In genomic region chr10:39733101-39733399, GRCm38 (mm10) we compare ENCODE assay signal across 8 mouse cellular contexts. TPM values are rescaled to one million over a fixed set of nuclear protein-coding genes. Genes with fewer than 3 reads are reported as not detected.
DNase-seq lines count a peak whose midpoint lies in the region; ATAC-seq and TF ChIP-seq lines count a peak whose summit lies in the region.

No protein-coding gene starts in this region.

- H3K9me3 ChIP-seq in lung, embryonic 16.5 days (ENCODE audit: control insufficient read depth, low read length) = no peaks in the 10 kb centered on the region
- H3K9me3 ChIP-seq in limb, embryonic 14.5 days (ENCODE audit: control insufficient read depth, low read length) = 0 out of 2 replicates have a peak, but pooled peaks cover 3% of the 10 kb centered on the region
- no peaks in the 10 kb centered on the region for H3K9me3 ChIP-seq in stomach, embryonic 15.5 days

- under 1% methylated on average over 9 of the region's 9 CpGs for WGBS in lung, embryonic 16.5 days
- WGBS in limb, embryonic 14.5 days = 2% methylated on average over 9 of the region's 9 CpGs
- WGBS in stomach, embryonic 15.5 days = under 1% methylated on average over 9 of the region's 9 CpGs

- peaks cover 9% of the 10 kb centered on the region for H3K4me1 ChIP-seq in lung, embryonic 16.5 days (replicated peaks; ENCODE audit: control insufficient read depth, insufficient read depth, low read length)
- H3K4me1 ChIP-seq in limb, embryonic 14.5 days (ENCODE audit: control insufficient read depth, insufficient read depth, low read length) = peaks cover 11% of the 10 kb centered on the region
- H3K4me1 ChIP-seq in stomach, embryonic 15.5 days = 0 out of 2 replicates have a peak, but pooled peaks cover 4% of the 10 kb centered on the region

- peak; percentile 70 for DNase-seq in adrenal gland, postnatal 25 days
- no peak for DNase-seq in adrenal gland, adult 8-10 months
- no peak for DNase-seq in lung, postnatal 4 days
- peak; percentile 12 for DNase-seq in gonadal fat pad, adult 2 months (ENCODE audit: low read depth)
- DNase-seq in limb, embryonic 14.5 days (ENCODE audit: low spot score) = no peak
- DNase-seq in adrenal gland, postnatal 4 days (ENCODE audit: low spot score in 2 of 2) = no peak

- TF ChIP-seq POLR2A in limb, embryonic 14.5 days (IDR thresholded peaks at IDR 0.05; ENCODE audit: borderline replicate concordance, extremely low read depth, insufficient read depth, insufficient read length) = no peak

- peak overlapping the region; percentile 98 for H3K9ac ChIP-seq in lung, embryonic 16.5 days (ENCODE audit: low read length)
- peak overlapping the region; percentile 85 for H3K9ac ChIP-seq in limb, embryonic 14.5 days (ENCODE audit: low read depth, low read length, severe bottlenecking)
- peak overlapping the region; percentile 95 for H3K9ac ChIP-seq in stomach, embryonic 15.5 days

- H3K36me3 ChIP-seq in lung, embryonic 16.5 days (ENCODE audit: control insufficient read depth, insufficient read depth, low read length) = no peaks in the 10 kb centered on the region
- no peaks in the 10 kb centered on the region; the same call in 1 of the 2 replicates for H3K36me3 ChIP-seq in limb, embryonic 14.5 days (ENCODE audit: control insufficient read depth, insufficient read depth, low read length)
- H3K36me3 ChIP-seq in stomach, embryonic 15.5 days = no peaks in the 10 kb centered on the region

- ATAC-seq in lung, embryonic 16.5 days (ENCODE audit: low read depth) = no peak
- no peak for ATAC-seq in limb, embryonic 14.5 days (ENCODE audit: low FRiP score, low read depth)
- ATAC-seq in stomach, embryonic 15.5 days (ENCODE audit: insufficient read depth, low FRiP score, low read depth) = no peak

- peak overlapping the region; percentile 94 for H3K4me3 ChIP-seq in lung, embryonic 16.5 days (ENCODE audit: low read length)
- peak overlapping the region; percentile 95 for H3K4me3 ChIP-seq in limb, embryonic 14.5 days (replicated peaks; ENCODE audit: low read length)
- H3K4me3 ChIP-seq in stomach, embryonic 15.5 days (replicated peaks) = peak overlapping the region; percentile 97

- H3K4me2 ChIP-seq in lung, embryonic 16.5 days (ENCODE audit: low read depth, low read length) = peak overlapping the region; percentile 76
- H3K4me2 ChIP-seq in limb, embryonic 14.5 days (replicated peaks; ENCODE audit: low read depth, low read length, severe bottlenecking) = peak overlapping the region; percentile 57
- H3K4me2 ChIP-seq in stomach, embryonic 15.5 days = peak overlapping the region; percentile 56

- no peaks in the 10 kb centered on the region for H3K27me3 ChIP-seq in lung, embryonic 16.5 days (ENCODE audit: control insufficient read depth, insufficient read depth, low read depth, low read length)
- no peaks in the 10 kb centered on the region for H3K27me3 ChIP-seq in limb, embryonic 14.5 days (ENCODE audit: control insufficient read depth, insufficient read depth, low read length)
- H3K27me3 ChIP-seq in stomach, embryonic 15.5 days (replicated peaks) = no peaks in the 10 kb centered on the region

- H3K27ac ChIP-seq in lung, embryonic 16.5 days (ENCODE audit: low read length) = peak overlapping the region; percentile 100
- H3K27ac ChIP-seq in limb, embryonic 14.5 days (replicated peaks; ENCODE audit: low read depth, low read length) = peak overlapping the region; percentile 99
- peak overlapping the region; percentile 99 for H3K27ac ChIP-seq in stomach, embryonic 15.5 days

RNA-seq across cellular contexts. Expression of gene Rev3l, which starts 1.1 kb away (rescaled TPM):
- 27.6 and 31.1 TPM in 2 replicates for total RNA-seq in adrenal gland, postnatal 25 days (2021)
- total RNA-seq in adrenal gland, adult 8-10 months (2022) = 10 to 100 TPM; 21.0 to 34.0 (median 26.8) TPM
- 14.6 and 21.2 TPM in 2 replicates for polyA plus RNA-seq in lung, embryonic 16.5 days (2015; fragmentation: Nextera tagmentation; extraction: Ambion mirVana)
- 21.2 and 21.6 TPM in 2 replicates for polyA plus RNA-seq in gonadal fat pad, adult 2 months (2012; rRNA removed)
- polyA plus RNA-seq in limb, embryonic 14.5 days (2012; rRNA removed) = 65.3 and 66.3 TPM in 2 replicates
- polyA plus RNA-seq in limb, embryonic 14.5 days (2014; fragmentation: Nextera tagmentation; extraction: Ambion mirVana) = 25.8 and 29.5 TPM in 2 replicates
- 16.4 and 20.3 TPM in 2 replicates for polyA plus RNA-seq in stomach, embryonic 15.5 days (2015; fragmentation: Nextera tagmentation; extraction: Ambion mirVana)
- 10 to 100 TPM; 48.6 to 52.9 TPM for total RNA-seq in adrenal gland, postnatal 4 days (2021)

Comparison
In these comparisons a context has a peak if more than half of its experiments do, and no peak if none do; other contexts are left out.
1. DNase-seq: peak in adrenal gland, postnatal 25 days (single experiment) and gonadal fat pad, adult 2 months (single experiment); none in adrenal gland, adult 8-10 months (single experiment), lung, postnatal 4 days (0 of 2), limb, embryonic 14.5 days (single experiment) and adrenal gland, postnatal 4 days (0 of 2).
2. Peak in every context shown above with its lines, with median percentiles within 50 percentile points of each other: H3K27ac ChIP-seq, H3K4me2 ChIP-seq, H3K4me3 ChIP-seq and H3K9ac ChIP-seq.